Mouse (Mus musculus) bone marrow macrophage, adult 2 months (primary cell): ENCODE results near the gene Lrrc1. TPM values are rescaled to one million over a fixed set of nuclear protein-coding genes. Genes with fewer than 3 reads are reported as not detected.

ENCODE experiments used
- H3K27ac ChIP-seq: 2 replicates; pipeline ENCODE4 v1.5.1; 2012; ENCODE audit warnings: low read depth, low read length; ENCODE audit not compliant: insufficient read depth
- H3K4me1 ChIP-seq: 2 replicates; pipeline ENCODE4 v1.6.1; 2012; ENCODE audit warnings: low read length; ENCODE audit not compliant: control insufficient read depth, insufficient read depth
- H3K4me3 ChIP-seq: 2 replicates; pipeline ENCODE4 v1.5.1; 2012; ENCODE audit warnings: mild to moderate bottlenecking, low read length, moderate library complexity; ENCODE audit not compliant: insufficient read depth
- CTCF ChIP-seq: IDR thresholded peaks from 2 replicates; pipeline ENCODE4 v1.5.1; 2012; ENCODE audit warnings: low read depth, mild to moderate bottlenecking, low read length, moderate library complexity
- POLR2A ChIP-seq: IDR thresholded peaks from 2 replicates; pipeline ENCODE4 v1.6.1; 2012; ENCODE audit warnings: mild to moderate bottlenecking, low read depth, low read length, borderline replicate concordance
- polyA plus RNA-seq: library from polyadenylated mRNA; stranded (reverse); fragments of >200 nt; gene quantifications from 2 replicates; pipeline ENCODE4 v1.2.4, GENCODE M21; 2012; ENCODE audit not compliant: missing spikeins, insufficient read depth, insufficient read length

Gene Lrrc1
- polyA plus RNA-seq, 1 experiment: 1.6 TPM

- no peak overlapping the region for H3K4me3 ChIP-seq
- H3K27ac ChIP-seq: no peak overlapping the region
- no peaks in the 10 kb centered on the region for H3K4me1 ChIP-seq
- TF ChIP-seq POLR2A (no peak), CTCF (no peak)
Observed at GRCm38 (mm10) chr9:77485915-77486314, 58.8 kb downstream of the Lrrc1 start.

- Histone ChIP-seq H3K4me1 (no peaks in the 10 kb centered on the region), H3K27ac (no peak overlapping the region), H3K4me3 (no peak overlapping the region)
- no peak for TF ChIP-seq CTCF
- TF ChIP-seq POLR2A: no peak
Observed at GRCm38 (mm10) chr9:77484751-77485150, 59.9 kb downstream of the Lrrc1 start.

GRCm38 (mm10) chr9:77483559-77483958 is 61.1 kb downstream of the Lrrc1 start:
- H3K4me1 ChIP-seq: no peaks in the 10 kb centered on the region
- H3K27ac ChIP-seq: no peak overlapping the region
- no peak overlapping the region for H3K4me3 ChIP-seq
- TF ChIP-seq CTCF (no peak), POLR2A (no peak)

- H3K4me3 ChIP-seq: no peak overlapping the region
- no peak overlapping the region for H3K27ac ChIP-seq
- TF ChIP-seq POLR2A: no peak
- no peak for TF ChIP-seq CTCF
- H3K4me1 ChIP-seq: no peaks in the 10 kb centered on the region
Observed at GRCm38 (mm10) chr9:77482281-77482680, 62.4 kb downstream of the Lrrc1 start.

- H3K4me1 ChIP-seq: no peaks in the 10 kb centered on the region
- no peak overlapping the region for H3K27ac ChIP-seq
- TF ChIP-seq CTCF: no peak
- TF ChIP-seq POLR2A: no peak
- H3K4me3 ChIP-seq: no peak overlapping the region
Observed at GRCm38 (mm10) chr9:77481380-77481779, 63.3 kb downstream of the Lrrc1 start.

GRCm38 (mm10) chr9:77480574-77481319 is 63.9 kb downstream of the Lrrc1 start:
- Histone ChIP-seq H3K27ac (no peak overlapping the region), H3K4me1 (no peaks in the 10 kb centered on the region), H3K4me3 (no peak overlapping the region)
- TF ChIP-seq CTCF (no peak), POLR2A (no peak)

GRCm38 (mm10) chr9:77480001-77480400 is 64.7 kb downstream of the Lrrc1 start:
- no peaks in the 10 kb centered on the region for H3K4me1 ChIP-seq
- TF ChIP-seq CTCF (no peak), POLR2A (no peak)
- H3K27ac ChIP-seq: no peak overlapping the region
- no peak overlapping the region for H3K4me3 ChIP-seq

- TF ChIP-seq CTCF (no peak), POLR2A (no peak)
- H3K4me3 ChIP-seq: no peak overlapping the region
- no peaks in the 10 kb centered on the region for H3K4me1 ChIP-seq
- no peak overlapping the region for H3K27ac ChIP-seq
Observed at GRCm38 (mm10) chr9:77478166-77478920, 66.3 kb downstream of the Lrrc1 start.

- TF ChIP-seq CTCF (no peak), POLR2A (no peak)
- Histone ChIP-seq H3K27ac (no peak overlapping the region), H3K4me3 (no peak overlapping the region), H3K4me1 (no peaks in the 10 kb centered on the region)
Observed at GRCm38 (mm10) chr9:77474535-77474934, 70.1 kb downstream of the Lrrc1 start.

- no peak for TF ChIP-seq CTCF
- no peak for TF ChIP-seq POLR2A
- Histone ChIP-seq H3K27ac (no peak overlapping the region), H3K4me3 (no peak overlapping the region), H3K4me1 (no peaks in the 10 kb centered on the region)
Observed at GRCm38 (mm10) chr9:77472557-77472956, 72.1 kb downstream of the Lrrc1 start.
